Mouse (Mus musculus): ENCODE measurements at regions not wholly inside any gene's neighbourhood (a gene's known extent, or its start where the extent isn't known, plus 50 kb on each side); places are given as distances from the start of the nearest gene placed in this dataset.
A peak's percentile ranks its signal among the peaks of the same experiment; 100 is the strongest.

GRCm38 (mm10) chr9:68268551-68268950, 385.0 kb upstream of the Rora start:
- intact Hi-C loops (cut with DNase I), result no loop called here
- DNase-seq (ENCODE audit: extremely low spot score in 1 of 2, low spot score in 2 of 2), result peak in 1 of 2 experiments; percentile 13
- H3K4me3 ChIP-seq, result peak overlapping the region; percentile 25
- no peak for TF ChIP-seq CTCF (IDR thresholded peaks at IDR 0.05)
- no peak overlapping the region for H3K27ac ChIP-seq

DNA sequence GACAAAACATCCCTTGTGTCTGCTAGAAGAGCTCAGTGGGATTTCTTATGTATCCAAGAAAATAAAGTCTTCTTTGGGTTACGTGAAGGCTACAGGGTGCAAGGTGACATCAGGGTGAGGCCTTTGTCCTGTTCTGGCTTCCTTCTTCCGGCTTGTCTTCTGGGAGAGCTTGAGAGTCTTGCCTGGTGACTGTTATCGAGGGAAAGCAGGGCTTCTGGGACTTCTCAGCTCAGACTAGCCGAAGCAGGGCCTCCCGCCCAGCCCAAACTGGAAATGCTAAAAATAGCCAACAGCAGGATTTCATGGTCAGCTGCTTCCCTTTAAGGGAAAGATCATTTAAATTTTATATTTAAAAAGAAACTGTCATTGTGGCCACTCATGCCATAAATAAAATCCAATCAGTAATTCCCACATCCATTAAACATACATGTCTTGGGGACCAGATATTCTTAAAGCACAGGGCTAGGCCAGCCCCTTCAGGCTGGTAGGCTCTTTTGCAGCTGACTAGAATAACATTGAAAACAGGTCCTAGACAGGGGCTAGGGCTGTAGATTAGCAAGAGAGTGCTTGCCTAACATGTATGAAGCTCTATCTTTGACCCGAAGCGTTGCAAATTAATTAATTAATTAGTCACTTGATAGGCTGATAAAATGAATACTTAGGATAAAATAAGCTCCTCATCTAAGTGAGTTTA, 351.2 kb upstream of the Rora start:
- no peak for DNase-seq (ENCODE audit: extremely low spot score in 1 of 2, low spot score in 2 of 2)
- intact Hi-C loops (cut with DNase I), result no loop called here
- no peak overlapping the region for H3K27ac ChIP-seq
- TF ChIP-seq CTCF (IDR thresholded peaks at IDR 0.05), result no peak
- no peak overlapping the region for H3K4me3 ChIP-seq

DNA sequence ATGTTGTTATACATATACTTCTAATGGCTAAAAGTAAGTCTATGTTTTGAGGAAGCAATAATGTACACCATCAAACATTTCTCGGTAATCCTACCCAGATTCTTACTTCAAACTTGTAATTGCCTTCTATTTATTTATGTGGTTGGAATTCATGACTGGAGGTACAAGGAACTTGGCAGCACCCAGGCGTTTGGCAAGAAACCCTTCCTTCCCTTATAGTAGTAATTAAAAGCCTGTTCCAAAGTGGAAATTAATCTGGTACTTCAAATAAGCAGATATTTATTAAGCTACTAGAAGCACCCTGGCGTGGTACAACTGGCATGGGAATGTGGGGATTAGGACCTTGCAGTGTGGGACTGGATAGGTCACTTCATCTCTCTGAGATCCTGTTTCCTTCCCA, 322.9 kb upstream of the Rora start:
- intact Hi-C loops (cut with DNase I), result no loop called here
- Histone ChIP-seq H3K4me3 (no peak overlapping the region), H3K27ac (no peak overlapping the region)
- TF ChIP-seq CTCF (IDR thresholded peaks at IDR 0.05), result no peak
- no peak for DNase-seq (ENCODE audit: extremely low spot score in 1 of 2, low spot score in 2 of 2)

DNA sequence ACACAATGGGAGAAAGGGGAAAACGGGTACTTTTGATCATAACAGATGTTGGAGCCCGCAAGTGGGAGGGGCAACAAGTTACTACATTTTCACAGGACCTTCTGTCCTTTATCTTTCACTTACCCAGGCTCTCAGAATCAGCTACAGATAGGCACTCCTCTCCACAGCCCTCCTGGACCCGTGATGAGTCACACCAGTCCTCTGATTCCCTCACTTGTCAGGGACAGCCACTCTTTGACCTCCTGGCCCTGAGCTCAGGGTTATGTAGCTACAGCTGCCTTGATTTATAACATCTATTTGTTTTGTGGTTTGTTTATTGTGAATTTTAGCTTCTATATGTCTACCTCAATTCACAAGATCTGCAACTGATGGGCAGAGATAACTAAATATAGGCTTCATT, 312.7 kb upstream of the Rora start:
- no peak overlapping the region for H3K4me3 ChIP-seq
- intact Hi-C loops (cut with DNase I), result no loop called here
- no peak for TF ChIP-seq CTCF (IDR thresholded peaks at IDR 0.05)
- DNase-seq (ENCODE audit: extremely low spot score in 1 of 2, low spot score in 2 of 2), result no peak
- no peak overlapping the region for H3K27ac ChIP-seq

GRCm38 (mm10) chr9:68341511-68341910, 312.1 kb upstream of the Rora start:
- H3K27ac ChIP-seq, result no peak overlapping the region
- no peak overlapping the region for H3K4me3 ChIP-seq
- DNase-seq (ENCODE audit: extremely low spot score in 1 of 2, low spot score in 2 of 2), result no peak
- no peak for TF ChIP-seq CTCF (IDR thresholded peaks at IDR 0.05)
- intact Hi-C loops (cut with DNase I), result no loop called here

DNA sequence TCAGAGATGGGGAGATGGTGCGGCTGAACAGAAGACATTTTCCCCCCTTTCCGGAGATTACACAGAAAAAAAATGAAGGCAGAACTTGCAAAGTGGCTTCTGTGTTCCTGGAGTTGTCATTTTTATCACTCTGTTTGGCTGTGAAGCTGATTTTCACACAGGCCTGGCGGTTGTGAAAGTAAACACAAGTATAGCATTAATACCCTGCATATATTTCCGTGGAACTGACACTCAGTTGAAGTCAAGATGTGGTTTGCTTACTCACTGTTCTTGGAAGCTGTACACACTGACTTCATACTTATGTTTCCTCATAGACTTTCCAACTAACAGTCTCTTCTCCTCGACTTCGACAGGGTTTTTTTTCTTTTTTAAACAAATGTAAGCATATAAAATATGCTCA, 306.2 kb upstream of the Rora start:
- intact Hi-C loops (cut with DNase I), result loop anchor here (5.0 kb wide), 1 partner anchor 55 kb away; no protein-coding TSS in a partner anchor

GRCm38 (mm10) chr9:68351466-68351865, 302.1 kb upstream of the Rora start:
- intact Hi-C loops (cut with DNase I), result no loop called here
- TF ChIP-seq CTCF (IDR thresholded peaks at IDR 0.05), result no peak
- Histone ChIP-seq H3K27ac (no peak overlapping the region), H3K4me3 (no peak overlapping the region)
- DNase-seq (ENCODE audit: extremely low spot score in 1 of 2, low spot score in 2 of 2), result no peak

More for the DNA sequence above, 306.2 kb upstream of the Rora start:
- no peak overlapping the region for H3K4me3 ChIP-seq
- no peak overlapping the region for H3K27ac ChIP-seq
- TF ChIP-seq CTCF (IDR thresholded peaks at IDR 0.05), result no peak; the same call in 1 of the 2 replicates
- peak in 1 of 2 experiments; percentile 11 for DNase-seq (ENCODE audit: extremely low spot score in 1 of 2, low spot score in 2 of 2)

- no peak for TF ChIP-seq CTCF (IDR thresholded peaks at IDR 0.05)
- DNase-seq (ENCODE audit: extremely low spot score in 1 of 2, low spot score in 2 of 2), result peak; percentile 16 to 29
- Histone ChIP-seq H3K4me3 (no peak overlapping the region), H3K27ac (no peak overlapping the region)
- intact Hi-C loops (cut with DNase I), result no loop called here
Observed at GRCm38 (mm10) chr9:68354470-68354869, 299.1 kb upstream of the Rora start.

DNA sequence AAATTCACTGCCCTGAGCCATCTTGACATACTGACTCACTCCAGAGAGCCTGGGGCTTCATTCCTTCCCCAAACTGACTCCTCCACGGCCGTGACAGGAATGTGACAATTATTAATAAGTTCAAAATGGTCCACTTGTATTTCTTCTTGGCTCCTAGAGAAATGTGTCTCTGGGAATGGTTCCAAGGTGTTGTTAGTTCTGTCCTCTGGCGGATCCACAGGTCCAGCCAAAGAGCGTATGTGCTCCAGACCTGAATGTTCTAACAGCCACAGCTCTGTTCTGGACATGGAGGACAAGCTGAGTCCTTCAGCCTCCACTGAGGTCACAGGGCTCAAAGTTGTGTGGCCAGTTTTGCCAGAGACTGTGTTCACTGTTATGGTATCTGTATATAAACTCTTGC, 297.5 kb upstream of the Rora start:
- no peak for DNase-seq (ENCODE audit: extremely low spot score in 1 of 2, low spot score in 2 of 2)
- TF ChIP-seq CTCF (IDR thresholded peaks at IDR 0.05), result no peak
- no peak overlapping the region for H3K4me3 ChIP-seq
- no peak overlapping the region for H3K27ac ChIP-seq
- intact Hi-C loops (cut with DNase I), result no loop called here

- TF ChIP-seq CTCF (IDR thresholded peaks at IDR 0.05), result no peak
- Histone ChIP-seq H3K4me3 (no peak overlapping the region), H3K27ac (no peak overlapping the region)
- intact Hi-C loops (cut with DNase I), result no loop called here
- DNase-seq (ENCODE audit: extremely low spot score in 1 of 2, low spot score in 2 of 2), result no peak
Observed at GRCm38 (mm10) chr9:68357231-68357630, 296.4 kb upstream of the Rora start.

GRCm38 (mm10) chr9:68366973-68367372, 286.6 kb upstream of the Rora start:
- no peak for TF ChIP-seq CTCF (IDR thresholded peaks at IDR 0.05)
- intact Hi-C loops (cut with DNase I), result no loop called here
- DNase-seq (ENCODE audit: extremely low spot score in 1 of 2, low spot score in 2 of 2), result no peak
- Histone ChIP-seq H3K4me3 (no peak overlapping the region), H3K27ac (no peak overlapping the region)

GRCm38 (mm10) chr9:68367556-68367955, 286.0 kb upstream of the Rora start:
- no peak for TF ChIP-seq CTCF (IDR thresholded peaks at IDR 0.05)
- DNase-seq (ENCODE audit: extremely low spot score in 1 of 2, low spot score in 2 of 2), result no peak
- intact Hi-C loops (cut with DNase I), result no loop called here
- Histone ChIP-seq H3K4me3 (no peak overlapping the region), H3K27ac (no peak overlapping the region)

- TF ChIP-seq CTCF (IDR thresholded peaks at IDR 0.05), result no peak
- Histone ChIP-seq H3K4me3 (no peak overlapping the region), H3K27ac (no peak overlapping the region)
- intact Hi-C loops (cut with DNase I), result no loop called here
- no peak for DNase-seq (ENCODE audit: extremely low spot score in 1 of 2, low spot score in 2 of 2)
Observed at GRCm38 (mm10) chr9:68372726-68373125, 280.9 kb upstream of the Rora start.

Measured in left cerebral cortex, adult 2 months (tissue).